Mouse (Mus musculus) lung, adult 2 months (tissue): ENCODE measurements at regions not wholly inside any gene's neighbourhood (a gene's known extent, or its start where the extent isn't known, plus 50 kb on each side); places are given as distances from the start of the nearest gene placed in this dataset.

Experiments
- CTCF ChIP-seq: fragments of 200-500 bp; IDR thresholded peaks from 2 replicates; pipeline ENCODE4 v1.5.1; 2011; ENCODE audit warnings: mild to moderate bottlenecking, low read length, control low read depth; ENCODE audit not compliant: insufficient read depth
- POLR2A ChIP-seq: fragments of 200-500 bp; IDR thresholded peaks from 2 replicates; pipeline ENCODE4 v1.6.1; 2011; ENCODE audit warnings: low read depth, mild to moderate bottlenecking, control low read depth, low read length, borderline replicate concordance; ENCODE audit errors: extremely low read depth

DNA sequence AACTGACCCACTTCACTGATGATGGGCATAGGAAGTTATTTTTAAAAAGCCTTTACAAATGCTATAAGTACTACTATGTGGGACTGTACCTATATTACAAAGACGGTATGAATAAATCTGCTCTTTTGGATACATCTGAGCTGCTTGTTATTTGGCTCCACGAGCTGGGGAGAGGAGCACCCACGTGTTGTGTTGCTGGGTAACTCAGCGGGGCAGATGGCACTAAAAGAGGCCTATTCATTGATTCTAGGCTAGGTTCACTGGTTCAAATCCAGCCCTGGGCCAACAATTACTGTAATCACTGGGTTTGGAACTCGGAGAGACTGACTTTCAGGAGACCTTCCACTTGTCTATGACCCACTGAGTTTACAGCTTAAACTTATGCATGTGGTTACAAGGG lies 176.0 kb upstream of the Cadm1 start:
- no peak for TF ChIP-seq CTCF
- TF ChIP-seq POLR2A = no peak
